Comparison of ENCODE assay signal across 8 mouse cellular contexts in the genomic region with DNA sequence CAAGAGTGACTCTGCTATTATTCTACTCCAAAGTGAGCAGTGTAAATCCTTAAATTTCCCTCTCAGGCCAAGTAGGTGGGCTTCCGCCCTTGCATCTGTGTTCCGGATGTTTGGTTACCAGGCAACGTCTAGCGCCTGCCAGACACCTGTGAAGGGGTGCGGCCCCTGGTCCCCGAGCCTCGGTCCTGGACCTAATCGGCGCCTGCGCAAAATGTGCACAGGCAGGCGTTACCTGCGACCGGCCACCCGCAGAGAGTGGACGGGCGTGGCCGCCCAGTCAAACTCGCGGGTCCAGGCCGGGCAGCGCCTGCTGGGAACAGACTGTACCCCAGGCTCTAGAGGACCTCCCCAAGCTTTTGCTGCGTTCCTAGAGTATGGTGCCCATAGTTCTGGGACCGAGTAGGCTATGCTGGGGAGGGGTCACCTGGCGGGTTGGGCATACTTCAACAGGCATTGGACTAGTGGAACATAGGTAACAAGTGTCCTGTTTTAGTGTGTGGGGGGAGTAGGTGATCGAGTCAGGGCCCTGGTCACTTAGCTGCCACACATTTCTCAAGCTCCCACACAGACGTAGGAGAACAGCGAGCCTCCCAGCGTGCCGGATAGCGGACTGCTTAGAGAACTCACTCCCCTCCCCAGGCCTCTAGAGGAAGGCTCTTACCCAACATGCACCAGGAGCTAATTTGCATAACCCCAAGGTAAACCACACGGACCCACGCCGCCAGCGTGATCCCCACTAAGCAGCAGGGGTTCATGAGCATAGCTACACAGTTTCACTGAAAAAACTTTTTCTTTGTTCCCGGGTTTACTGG.
A peak's percentile ranks its signal among the peaks of the same experiment; 100 is the strongest.
DNase-seq lines count a peak whose midpoint lies in the region; ATAC-seq and TF ChIP-seq lines count a peak whose summit lies in the region.

No protein-coding gene starts in this region.

- H3K4me2 ChIP-seq in forebrain, embryonic 16.5 days (ENCODE audit: low read length), result peak overlapping the region; percentile 76
- H3K4me2 ChIP-seq in lung, embryonic 15.5 days, result peak overlapping the region; percentile 61

- TF ChIP-seq CTCF in layer of hippocampus, adult 2 months (conservative IDR thresholded peaks at IDR 0.05), result no peak

- peak; percentile 75 for DNase-seq in ES-E14 (ENCODE audit: low read depth, low spot score)
- peak; percentile 92 for DNase-seq in cerebellum, adult 11-12 months
- peak; percentile 82 to 88 for DNase-seq in heart, postnatal 36 days
- DNase-seq in layer of hippocampus, adult 2 months (ENCODE audit: low spot score in 2 of 2), result peak; percentile 84 to 88
- peak; percentile 79 for DNase-seq in ovary, adult 18-20 months (ENCODE audit: low spot score)
- peak; percentile 94 for DNase-seq in thymus, postnatal 0 days (ENCODE audit: low spot score)

- H3K9me3 ChIP-seq in ES-E14 (ENCODE audit: control insufficient read depth, insufficient read depth, low read depth, low read length), result no peaks in the 10 kb centered on the region
- H3K9me3 ChIP-seq in forebrain, embryonic 16.5 days (ENCODE audit: control insufficient read depth, low read length), result no peaks in the 10 kb centered on the region
- H3K9me3 ChIP-seq in lung, embryonic 15.5 days, result no peaks in the 10 kb centered on the region

- under 1% methylated on average over 35 of the region's 35 CpGs for WGBS in forebrain, embryonic 16.5 days
- WGBS in lung, embryonic 15.5 days, result under 1% methylated on average over 35 of the region's 35 CpGs

- in situ Hi-C loops in ES-E14 (cut with MboI; ENCODE audit: low sequenced_read_pairs in 2 of 2, unreplicated experiment in 2 of 2), result no loop called here

- peak; percentile 86 for ATAC-seq in forebrain, embryonic 16.5 days
- ATAC-seq in lung, embryonic 15.5 days (ENCODE audit: borderline replicate concordance, extremely low read depth, low FRiP score, low TSS enrichment), result peak; percentile 91

- H3K9ac ChIP-seq in ES-E14 (ENCODE audit: insufficient read depth, low read depth, low read length, poor library complexity, severe bottlenecking), result peak overlapping the region; percentile 76
- H3K9ac ChIP-seq in forebrain, embryonic 16.5 days (replicated peaks; ENCODE audit: low read depth, low read length), result peak overlapping the region; percentile 73
- H3K9ac ChIP-seq in lung, embryonic 15.5 days, result peak overlapping the region; percentile 73

- intact Hi-C loops in heart, postnatal 36 days (cut with DNase I), result loop anchor here (5.0 to 10.0 kb wide), 4 partner anchors 189 to 756 kb away; no protein-coding TSS in a partner anchor

- H3K27me3 ChIP-seq in forebrain, embryonic 16.5 days (replicated peaks; ENCODE audit: control insufficient read depth, insufficient read depth, low read length), result no peaks in the 10 kb centered on the region
- H3K27me3 ChIP-seq in lung, embryonic 15.5 days, result no peaks in the 10 kb centered on the region

- H3K27ac ChIP-seq in ES-E14 (ENCODE audit: insufficient read depth, low read depth, low read length, poor library complexity, severe bottlenecking), result peak overlapping the region; percentile 68; the same call in 1 of the 2 replicates
- peak overlapping the region; percentile 96 for H3K27ac ChIP-seq in forebrain, embryonic 16.5 days (ENCODE audit: low read length)
- peak overlapping the region; percentile 100 for H3K27ac ChIP-seq in layer of hippocampus, adult 2 months
- peak overlapping the region; percentile 93 for H3K27ac ChIP-seq in lung, embryonic 15.5 days

- H3K4me1 ChIP-seq in ES-E14 (ENCODE audit: control insufficient read depth in 2 of 2, insufficient read depth in 2 of 2, low read length in 2 of 2, poor library complexity in 1 of 2), result peaks cover 4% of the 10 kb centered on the region in 2 experiments; a peak in 1 of 4 replicates
- H3K4me1 ChIP-seq in forebrain, embryonic 16.5 days (replicated peaks; ENCODE audit: control insufficient read depth, insufficient read depth, low read length), result peaks cover 9% of the 10 kb centered on the region; the same call in 1 of the 2 replicates
- peaks cover 6% of the 10 kb centered on the region for H3K4me1 ChIP-seq in lung, embryonic 15.5 days

- peak overlapping the region; percentile 76 to 98 for H3K4me3 ChIP-seq in ES-E14 (ENCODE audit: insufficient read depth in 1 of 2, low read depth in 1 of 2, low read length in 2 of 2, poor library complexity in 1 of 2, severe bottlenecking in 1 of 2)
- H3K4me3 ChIP-seq in forebrain, embryonic 16.5 days (replicated peaks; ENCODE audit: low read length), result peak overlapping the region; percentile 97
- peak overlapping the region; percentile 82 for H3K4me3 ChIP-seq in layer of hippocampus, adult 2 months
- H3K4me3 ChIP-seq in lung, embryonic 15.5 days, result peak overlapping the region; percentile 85

- no peaks in the 10 kb centered on the region for H3K36me3 ChIP-seq in ES-E14 (ENCODE audit: control insufficient read depth, insufficient read depth, low read length, poor library complexity, severe bottlenecking)
- H3K36me3 ChIP-seq in forebrain, embryonic 16.5 days (ENCODE audit: control insufficient read depth, insufficient read depth), result no peaks in the 10 kb centered on the region
- H3K36me3 ChIP-seq in lung, embryonic 15.5 days, result no peaks in the 10 kb centered on the region

TF ChIP-seq in ES-E14, 5 proteins besides CTCF, POLR2A, EP300 and RAD21:
- no peak for TF ChIP-seq HCFC1 (IDR thresholded peaks at IDR 0.05; ENCODE audit: borderline replicate concordance, insufficient read depth, low read length)
- 0 out of 2 replicates have a peak, but pooled peaks have one; percentile 11 for TF ChIP-seq MAFK (IDR thresholded peaks at IDR 0.05; ENCODE audit: insufficient read depth, low read depth, low read length)

Comparison
In these comparisons a context has a peak if more than half of its experiments do, and no peak if none do; other contexts are left out.
1. Peak in every context shown above with its lines: DNase-seq, ATAC-seq, H3K4me3 ChIP-seq and H3K27ac ChIP-seq.